Mouse (Mus musculus): Measurements from ENCODE around the gene Runx1.

Runx1 gene

GRCm38 (mm10) chr16:92615234-92615799, 210.6 kb downstream of the Runx1 start:
- DNase-seq (ENCODE audit: low read depth, low spot score): no peak

GRCm38 (mm10) chr16:92612546-92612945, 213.4 kb downstream of the Runx1 start:
- no peak for DNase-seq (ENCODE audit: low read depth, low spot score)

GRCm38 (mm10) chr16:92611641-92612149, 214.3 kb downstream of the Runx1 start:
- DNase-seq (ENCODE audit: low read depth, low spot score): no peak

GRCm38 (mm10) chr16:92610464-92610863, 215.5 kb downstream of the Runx1 start:
- DNase-seq (ENCODE audit: low read depth, low spot score): no peak

GRCm38 (mm10) chr16:92609717-92610077, 216.3 kb downstream of the Runx1 start:
- DNase-seq (ENCODE audit: low read depth, low spot score): no peak

GRCm38 (mm10) chr16:92609006-92609716, 216.8 kb downstream of the Runx1 start:
- peak; percentile 36 for DNase-seq (ENCODE audit: low read depth, low spot score)

- DNase-seq (ENCODE audit: low read depth, low spot score): no peak
These were observed 217.6 kb downstream of the Runx1 start for GRCm38 (mm10) chr16:92608180-92608960.

- DNase-seq (ENCODE audit: low read depth, low spot score): no peak
These were observed 219.4 kb downstream of the Runx1 start for GRCm38 (mm10) chr16:92606491-92606965.

- DNase-seq (ENCODE audit: low read depth, low spot score): peak; percentile 86
These were observed 220.1 kb downstream of the Runx1 start for GRCm38 (mm10) chr16:92605606-92606490.

GRCm38 (mm10) chr16:92602504-92602903, 223.4 kb downstream of the Runx1 start:
- no peak for DNase-seq (ENCODE audit: low read depth, low spot score)

GRCm38 (mm10) chr16:92601270-92601826, 224.6 kb downstream of the Runx1 start:
- DNase-seq (ENCODE audit: low read depth, low spot score): no peak

GRCm38 (mm10) chr16:92599451-92599850, 226.5 kb downstream of the Runx1 start:
- DNase-seq (ENCODE audit: low read depth, low spot score): no peak

- DNase-seq (ENCODE audit: low read depth, low spot score): no peak
These were observed 228.3 kb downstream of the Runx1 start for GRCm38 (mm10) chr16:92597655-92598054.

- DNase-seq (ENCODE audit: low read depth, low spot score): no peak
These were observed 233.7 kb downstream of the Runx1 start for GRCm38 (mm10) chr16:92592207-92592606.

GRCm38 (mm10) chr16:92591783-92592182, 234.2 kb downstream of the Runx1 start:
- no peak for DNase-seq (ENCODE audit: low read depth, low spot score)

GRCm38 (mm10) chr16:92587836-92588235, 238.1 kb downstream of the Runx1 start:
- no peak for DNase-seq (ENCODE audit: low read depth, low spot score)

GRCm38 (mm10) chr16:92581767-92582166, 244.2 kb downstream of the Runx1 start:
- DNase-seq (ENCODE audit: low read depth, low spot score): no peak

GRCm38 (mm10) chr16:92580981-92581380, 245.0 kb downstream of the Runx1 start:
- no peak for DNase-seq (ENCODE audit: low read depth, low spot score)

GRCm38 (mm10) chr16:92578915-92579653, 246.9 kb downstream of the Runx1 start:
- DNase-seq (ENCODE audit: low read depth, low spot score): no peak

GRCm38 (mm10) chr16:92577381-92577780, 248.6 kb downstream of the Runx1 start:
- DNase-seq (ENCODE audit: low read depth, low spot score): no peak

Measured in ZHBTc4 (cell line).